Mouse (Mus musculus) ES-Bruce4 (cell line): ENCODE data around the gene Rae1.

Experiments
- CTCF ChIP-seq: IDR thresholded peaks from one replicate; pipeline ENCODE4 v1.8.1; 2011; ENCODE audit warnings: low read depth, low read length
- POLR2A ChIP-seq: IDR thresholded peaks from one replicate; pipeline ENCODE4 v1.8.1; 2011; ENCODE audit warnings: low read length; ENCODE audit not compliant: insufficient read depth

DNA sequence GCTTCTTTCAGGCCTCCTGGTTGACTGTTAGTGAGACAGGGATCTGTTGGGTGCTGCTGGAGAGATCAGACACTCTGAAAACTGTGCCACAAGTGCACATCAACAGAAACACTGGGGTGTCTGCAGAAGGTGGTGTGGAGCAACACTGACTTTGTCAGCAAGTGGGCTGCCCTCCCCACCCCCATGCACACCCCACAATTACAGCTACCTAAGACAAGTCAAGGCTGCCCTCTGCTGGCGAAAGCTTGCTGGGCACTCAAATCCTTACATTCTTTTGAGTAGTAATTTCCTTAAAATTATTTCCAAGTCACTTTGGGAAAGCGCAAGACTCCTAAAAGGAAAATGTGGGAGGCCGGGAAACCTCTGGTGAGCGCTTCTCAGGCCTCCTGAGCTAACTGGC is 3.7 kb upstream of the Rae1 start:
- no peak for TF ChIP-seq POLR2A
- TF ChIP-seq CTCF: peak; percentile 71
